Mouse (Mus musculus): Measurements from ENCODE around the gene Mamdc4. TPM values are rescaled to one million over a fixed set of nuclear protein-coding genes. Genes with fewer than 3 reads are reported as not detected.

Gene Mamdc4
- polyA plus RNA-seq, 1 experiment from 2014 or later: 2.2 TPM

GRCm38 (mm10) chr2:25571221-25571620, 3.4 kb downstream of the Mamdc4 start:
- Histone ChIP-seq H3K9me3 (ENCODE audit: control insufficient read depth, low read length) (no peaks in the 10 kb centered on the region), H3K4me3 (ENCODE audit: low read depth, low read length) (no peak overlapping the region), H3K9ac (ENCODE audit: low read length) (no peak overlapping the region), H3K27ac (ENCODE audit: low read depth, low read length) (no peak overlapping the region), H3K4me2 (no peak overlapping the region), H3K27me3 (ENCODE audit: control insufficient read depth, insufficient read depth, low read length) (peaks cover 5% of the 10 kb centered on the region), H3K4me1 (ENCODE audit: control insufficient read depth, insufficient read depth, low read length) (peaks cover 11% of the 10 kb centered on the region), H3K36me3 (ENCODE audit: control insufficient read depth, insufficient read depth, low read length) (peaks cover 4% of the 10 kb centered on the region; the same call in 1 of the 2 replicates)
- 90% methylated on average over 4 of the region's 4 CpGs for WGBS
- no peak for DNase-seq (ENCODE audit: low spot score, missing footprints)
- no peak for ATAC-seq (ENCODE audit: low FRiP score)

- Histone ChIP-seq H3K9ac (ENCODE audit: low read length) (no peak overlapping the region), H3K4me3 (ENCODE audit: low read depth, low read length) (no peak overlapping the region), H3K4me2 (no peak overlapping the region), H3K27me3 (ENCODE audit: control insufficient read depth, insufficient read depth, low read length) (no peaks in the 10 kb centered on the region), H3K9me3 (ENCODE audit: control insufficient read depth, low read length) (no peaks in the 10 kb centered on the region), H3K36me3 (ENCODE audit: control insufficient read depth, insufficient read depth, low read length) (peaks cover 5% of the 10 kb centered on the region), H3K27ac (ENCODE audit: low read depth, low read length) (no peak overlapping the region), H3K4me1 (ENCODE audit: control insufficient read depth, insufficient read depth, low read length) (peaks cover 5% of the 10 kb centered on the region; the same call in 1 of the 2 replicates)
- DNase-seq (ENCODE audit: low spot score, missing footprints) (no peak), ATAC-seq (ENCODE audit: low FRiP score) (no peak)
- 94% methylated on average over 3 of the region's 3 CpGs for WGBS
These were observed 5.3 kb downstream of the Mamdc4 start for GRCm38 (mm10) chr2:25569323-25569722.

GRCm38 (mm10) chr2:25568473-25569019, 6.1 kb downstream of the Mamdc4 start:
- peaks cover 6% of the 10 kb centered on the region for H3K36me3 ChIP-seq (ENCODE audit: control insufficient read depth, insufficient read depth, low read length)
- 88% methylated on average over 6 of the region's 6 CpGs for WGBS
- H3K27me3 ChIP-seq (ENCODE audit: control insufficient read depth, insufficient read depth, low read length): no peaks in the 10 kb centered on the region

GRCm38 (mm10) chr2:25566558-25566957, 8.1 kb downstream of the Mamdc4 start:
- no peak overlapping the region for H3K4me3 ChIP-seq (ENCODE audit: low read depth, low read length)
- no peak overlapping the region for H3K9ac ChIP-seq (ENCODE audit: low read length)
- no peak; the same call in 1 of the 2 replicates for ATAC-seq (ENCODE audit: low FRiP score)
- WGBS: 85% methylated on average over 6 of the region's 6 CpGs
- H3K27me3 ChIP-seq (ENCODE audit: control insufficient read depth, insufficient read depth, low read length): no peaks in the 10 kb centered on the region
- H3K4me1 ChIP-seq (ENCODE audit: control insufficient read depth, insufficient read depth, low read length): no peaks in the 10 kb centered on the region
- H3K27ac ChIP-seq (ENCODE audit: low read depth, low read length): no peak overlapping the region
- no peak for DNase-seq (ENCODE audit: low spot score, missing footprints)
- H3K36me3 ChIP-seq (ENCODE audit: control insufficient read depth, insufficient read depth, low read length): peaks cover 14% of the 10 kb centered on the region
- H3K9me3 ChIP-seq (ENCODE audit: control insufficient read depth, low read length): no peaks in the 10 kb centered on the region
- H3K4me2 ChIP-seq: no peak overlapping the region

More at GRCm38 (mm10) chr2:25568473-25569019, 6.1 kb downstream of the Mamdc4 start:
- DNase-seq (ENCODE audit: low spot score, missing footprints): no peak
- ATAC-seq (ENCODE audit: low FRiP score): no peak
- no peak overlapping the region for H3K4me3 ChIP-seq (ENCODE audit: low read depth, low read length)
- H3K4me1 ChIP-seq (ENCODE audit: control insufficient read depth, insufficient read depth, low read length): peaks cover 2% of the 10 kb centered on the region; the same call in 1 of the 2 replicates
- no peak overlapping the region for H3K9ac ChIP-seq (ENCODE audit: low read length)
- no peaks in the 10 kb centered on the region for H3K9me3 ChIP-seq (ENCODE audit: control insufficient read depth, low read length)
- H3K27ac ChIP-seq (ENCODE audit: low read depth, low read length): no peak overlapping the region
- H3K4me2 ChIP-seq: no peak overlapping the region

GRCm38 (mm10) chr2:25565741-25566140, 8.9 kb downstream of the Mamdc4 start:
- H3K27me3 ChIP-seq (ENCODE audit: control insufficient read depth, insufficient read depth, low read length): no peaks in the 10 kb centered on the region
- WGBS: 90% methylated on average over 8 of the region's 8 CpGs
- no peaks in the 10 kb centered on the region for H3K9me3 ChIP-seq (ENCODE audit: control insufficient read depth, low read length)
- ATAC-seq (ENCODE audit: low FRiP score) (no peak), DNase-seq (ENCODE audit: low spot score, missing footprints) (no peak)
- peaks cover 19% of the 10 kb centered on the region for H3K36me3 ChIP-seq (ENCODE audit: control insufficient read depth, insufficient read depth, low read length)
- H3K4me2 ChIP-seq: no peak overlapping the region
- H3K9ac ChIP-seq (ENCODE audit: low read length): no peak overlapping the region
- no peak overlapping the region for H3K4me3 ChIP-seq (ENCODE audit: low read depth, low read length)
- H3K4me1 ChIP-seq (ENCODE audit: control insufficient read depth, insufficient read depth, low read length): no peaks in the 10 kb centered on the region
- H3K27ac ChIP-seq (ENCODE audit: low read depth, low read length): no peak overlapping the region

DNA sequence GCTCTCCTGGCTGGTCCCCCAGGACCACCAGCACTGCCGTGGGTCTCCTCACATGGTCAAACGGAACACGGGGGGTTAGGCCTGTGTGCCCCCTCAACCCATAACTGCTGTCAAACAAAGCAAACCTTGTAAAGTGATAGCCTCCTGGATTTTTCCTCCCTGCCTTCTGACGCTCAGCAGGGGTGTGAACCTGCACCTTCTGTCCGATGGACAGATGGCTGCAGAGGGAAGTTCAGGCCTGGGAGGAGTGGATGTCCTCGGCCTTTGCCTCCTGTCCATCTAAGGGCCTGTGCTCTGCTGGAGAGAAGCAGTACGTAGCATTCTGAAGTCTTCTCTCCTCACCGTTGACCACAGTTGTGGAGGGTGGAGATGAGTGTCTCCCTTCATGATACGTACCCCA, 12.7 kb downstream of the Mamdc4 start:
- 86% methylated on average over 9 of the region's 9 CpGs for WGBS

GRCm38 (mm10) chr2:25560551-25560950, 14.1 kb downstream of the Mamdc4 start:
- Histone ChIP-seq H3K27me3 (ENCODE audit: control insufficient read depth, insufficient read depth, low read length) (no peaks in the 10 kb centered on the region), H3K36me3 (ENCODE audit: control insufficient read depth, insufficient read depth, low read length) (peaks cover 15% of the 10 kb centered on the region), H3K4me2 (no peak overlapping the region), H3K27ac (ENCODE audit: low read depth, low read length) (no peak overlapping the region), H3K4me3 (ENCODE audit: low read depth, low read length) (no peak overlapping the region), H3K9me3 (ENCODE audit: control insufficient read depth, low read length) (no peaks in the 10 kb centered on the region), H3K4me1 (ENCODE audit: control insufficient read depth, insufficient read depth, low read length) (peaks cover 19% of the 10 kb centered on the region), H3K9ac (ENCODE audit: low read length) (no peak overlapping the region)
- DNase-seq (ENCODE audit: low spot score, missing footprints) (peak; percentile 31), ATAC-seq (ENCODE audit: low FRiP score) (no peak)
- WGBS: 95% methylated on average over 8 of the region's 8 CpGs

More for the DNA sequence above, 12.7 kb downstream of the Mamdc4 start:
- no peak overlapping the region for H3K27ac ChIP-seq (ENCODE audit: low read depth, low read length)
- ATAC-seq (ENCODE audit: low FRiP score) (no peak), DNase-seq (ENCODE audit: low spot score, missing footprints) (no peak)
- H3K4me3 ChIP-seq (ENCODE audit: low read depth, low read length): no peak overlapping the region
- peaks cover 14% of the 10 kb centered on the region for H3K4me1 ChIP-seq (ENCODE audit: control insufficient read depth, insufficient read depth, low read length)
- H3K27me3 ChIP-seq (ENCODE audit: control insufficient read depth, insufficient read depth, low read length): no peaks in the 10 kb centered on the region
- peaks cover 15% of the 10 kb centered on the region for H3K36me3 ChIP-seq (ENCODE audit: control insufficient read depth, insufficient read depth, low read length)
- H3K4me2 ChIP-seq: no peak overlapping the region
- H3K9me3 ChIP-seq (ENCODE audit: control insufficient read depth, low read length): no peaks in the 10 kb centered on the region
- no peak overlapping the region for H3K9ac ChIP-seq (ENCODE audit: low read length)

- peaks cover 12% of the 10 kb centered on the region; the same call in 1 of the 2 replicates for H3K36me3 ChIP-seq (ENCODE audit: control insufficient read depth, insufficient read depth, low read length)
- ATAC-seq (ENCODE audit: low FRiP score) (no peak), DNase-seq (ENCODE audit: low spot score, missing footprints) (no peak)
- peaks cover 19% of the 10 kb centered on the region for H3K4me1 ChIP-seq (ENCODE audit: control insufficient read depth, insufficient read depth, low read length)
- H3K27ac ChIP-seq (ENCODE audit: low read depth, low read length): no peak overlapping the region
- H3K4me3 ChIP-seq (ENCODE audit: low read depth, low read length): peak overlapping the region; percentile 93
- WGBS: 80% methylated on average over 6 of the region's 6 CpGs
- peak overlapping the region; percentile 92 for H3K4me2 ChIP-seq
- no peaks in the 10 kb centered on the region for H3K27me3 ChIP-seq (ENCODE audit: control insufficient read depth, insufficient read depth, low read length)
- H3K9me3 ChIP-seq (ENCODE audit: control insufficient read depth, low read length): no peaks in the 10 kb centered on the region
- peak overlapping the region; percentile 91 for H3K9ac ChIP-seq (ENCODE audit: low read length)
These were observed 15.9 kb downstream of the Mamdc4 start for GRCm38 (mm10) chr2:25558774-25559173.

GRCm38 (mm10) chr2:25557964-25558360, 16.7 kb downstream of the Mamdc4 start:
- Histone ChIP-seq H3K36me3 (ENCODE audit: control insufficient read depth, insufficient read depth, low read length) (peaks cover 12% of the 10 kb centered on the region; the same call in 1 of the 2 replicates), H3K4me1 (ENCODE audit: control insufficient read depth, insufficient read depth, low read length) (peaks cover 19% of the 10 kb centered on the region), H3K4me3 (ENCODE audit: low read depth, low read length) (peak overlapping the region; percentile 93), H3K9ac (ENCODE audit: low read length) (peak overlapping the region; percentile 91), H3K27ac (ENCODE audit: low read depth, low read length) (no peak overlapping the region; the same call in 1 of the 2 replicates), H3K27me3 (ENCODE audit: control insufficient read depth, insufficient read depth, low read length) (no peaks in the 10 kb centered on the region), H3K4me2 (peak overlapping the region; percentile 92), H3K9me3 (ENCODE audit: control insufficient read depth, low read length) (no peaks in the 10 kb centered on the region)
- peak; percentile 65 for ATAC-seq (ENCODE audit: low FRiP score)
- under 1% methylated on average over 24 of the region's 24 CpGs for WGBS
- DNase-seq (ENCODE audit: low spot score, missing footprints): no peak
